Mouse (Mus musculus): ENCODE results near the gene Golga1.

DNA sequence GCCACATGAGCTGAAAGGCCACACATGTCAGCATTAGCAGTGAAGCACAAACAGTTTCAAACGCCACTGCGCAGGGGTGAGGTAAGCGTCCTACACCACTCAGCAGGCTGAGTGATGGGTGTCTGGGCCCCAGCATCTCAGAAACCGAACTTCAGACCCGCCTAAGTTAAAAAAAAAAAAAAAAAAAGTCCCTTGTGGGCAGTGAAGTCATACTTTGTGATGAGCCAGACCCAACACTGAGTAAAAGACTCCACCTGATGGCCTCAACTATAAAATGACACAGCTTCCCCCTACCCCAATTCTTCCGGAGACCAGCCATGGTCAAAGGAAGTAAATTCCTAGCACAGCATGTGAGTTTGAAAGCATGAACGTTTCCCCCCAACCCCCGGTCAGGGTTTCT lies 62.2 kb downstream of the Golga1 start:
- TF ChIP-seq CTCF (IDR thresholded peaks at IDR 0.05; ENCODE audit: low read depth) (no peak), EP300 (optimal IDR thresholded peaks at IDR 0.05) (no peak)

Data from stomach, postnatal 0 days (tissue).